8 mouse cellular contexts compared by ENCODE assay signal in the genomic region with DNA sequence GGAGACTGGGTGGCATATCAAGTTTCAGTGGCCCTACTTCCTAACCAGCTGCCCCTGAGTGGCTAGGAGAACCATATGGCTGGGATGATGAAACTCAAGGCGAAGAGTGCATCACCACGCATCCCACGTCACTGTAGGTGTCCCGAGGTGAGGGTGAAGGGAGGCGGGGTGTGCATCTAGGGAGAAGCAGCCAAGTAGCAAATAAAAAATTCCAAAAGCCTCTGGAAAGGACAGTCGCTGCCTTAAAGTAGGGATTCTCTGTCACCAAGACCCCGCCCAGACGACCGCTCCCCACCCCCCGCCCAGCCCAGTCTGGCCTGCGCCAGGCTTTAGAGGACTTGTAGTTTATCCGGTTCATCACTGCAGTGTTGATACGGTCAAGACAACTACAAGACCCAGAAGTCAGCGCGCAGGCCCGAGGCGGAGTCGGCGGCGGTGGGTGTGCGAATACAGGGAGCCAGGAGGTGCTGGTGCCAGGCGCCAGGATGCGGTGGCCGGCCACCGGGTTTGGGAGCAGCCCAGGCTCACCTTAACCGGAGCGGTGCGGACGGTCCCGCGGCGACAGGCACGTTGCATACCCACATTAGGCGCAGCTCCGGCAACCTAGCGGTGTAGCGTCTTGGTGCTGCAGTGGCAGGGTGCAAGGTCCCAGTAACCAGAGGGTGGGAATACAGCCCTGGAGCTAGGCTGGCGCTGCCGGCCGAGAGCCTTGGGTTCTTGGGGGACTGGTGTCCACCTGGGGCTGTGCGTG. TPM values are rescaled to one million over a fixed set of nuclear protein-coding genes. Genes with fewer than 3 reads are reported as not detected.
DNase-seq lines count a peak whose midpoint lies in the region; ATAC-seq and TF ChIP-seq lines count a peak whose summit lies in the region.

Gene Gpt2, plus strand, starts transcription at position 452 of the 751 bp plus-strand sequence.

- peak within 1 kb of the TSS; percentile 76 for H3K4me3 ChIP-seq in forebrain, postnatal 0 days (ENCODE audit: low read depth, low read length)
- peak within 1 kb of the TSS; percentile 62 for H3K4me3 ChIP-seq in lung, embryonic 15.5 days

- H3K9me3 ChIP-seq in forebrain, postnatal 0 days (ENCODE audit: low read length) = no peaks in the 10 kb centered on the region
- H3K9me3 ChIP-seq in lung, embryonic 15.5 days = no peaks in the 10 kb centered on the region

- peak within 1 kb of the TSS; percentile 76 for H3K27ac ChIP-seq in forebrain, postnatal 0 days (ENCODE audit: low read depth, low read length)
- H3K27ac ChIP-seq in lung, embryonic 15.5 days = peak within 1 kb of the TSS; percentile 61

- 1% methylated on average over 41 of the region's 41 CpGs for WGBS in forebrain, postnatal 0 days
- under 1% methylated on average over 41 of the region's 41 CpGs for WGBS in lung, embryonic 15.5 days

- 0 out of 2 replicates have a peak, but pooled peaks cover 3% of the 10 kb centered on the region for H3K36me3 ChIP-seq in forebrain, postnatal 0 days (ENCODE audit: insufficient read depth)
- no peaks in the 10 kb centered on the region for H3K36me3 ChIP-seq in lung, embryonic 15.5 days

- TF ChIP-seq CTCF in forebrain, postnatal 0 days (IDR thresholded peaks at IDR 0.05; ENCODE audit: low read depth) = peak; percentile 43

- no peaks in the 10 kb centered on the region for H3K27me3 ChIP-seq in forebrain, postnatal 0 days (ENCODE audit: insufficient read depth, low read length)
- H3K27me3 ChIP-seq in lung, embryonic 15.5 days = no peaks in the 10 kb centered on the region

- peak within 1 kb of the TSS; percentile 69 for H3K9ac ChIP-seq in forebrain, postnatal 0 days
- H3K9ac ChIP-seq in lung, embryonic 15.5 days = peak within 1 kb of the TSS; percentile 76

- peak; percentile 100 for ATAC-seq in forebrain, postnatal 0 days
- ATAC-seq in lung, embryonic 15.5 days (ENCODE audit: borderline replicate concordance, extremely low read depth, low FRiP score, low TSS enrichment) = peak; percentile 99

- peak within 1 kb of the TSS; percentile 79 for H3K4me2 ChIP-seq in forebrain, postnatal 0 days (ENCODE audit: low read depth)
- peak within 1 kb of the TSS; percentile 99 for H3K4me2 ChIP-seq in lung, embryonic 15.5 days

- peaks cover 8% of the 10 kb centered on the region; the same call in 1 of the 2 replicates for H3K4me1 ChIP-seq in forebrain, postnatal 0 days (ENCODE audit: insufficient read depth)
- H3K4me1 ChIP-seq in lung, embryonic 15.5 days = peaks cover 17% of the 10 kb centered on the region

- peak; percentile 97 for DNase-seq in ES-CJ7 (ENCODE audit: low read depth, low spot score)
- DNase-seq in cerebellum, adult 11 months = peak; percentile 92
- peak; percentile 94 for DNase-seq in forebrain, postnatal 0 days
- peak; percentile 92 for DNase-seq in heart, postnatal 4 days
- DNase-seq in layer of hippocampus, adult 8-10 months (ENCODE audit: low spot score in 2 of 2) = peak; percentile 94
- peak; percentile 90 for DNase-seq in ovary, adult 18-20 months (ENCODE audit: low spot score)
- peak; percentile 85 for DNase-seq in thymus, postnatal 0 days (ENCODE audit: low spot score)

RNA-seq across cellular contexts. Expression of gene Gpt2, which starts in this region (rescaled TPM):
- 50.2 and 51.5 TPM in 2 replicates for total RNA-seq in forebrain, postnatal 0 days (2014; rRNA removed)
- 18.8 and 24.5 TPM in 2 replicates for polyA plus RNA-seq in forebrain, postnatal 0 days (2015; fragmentation: Nextera tagmentation; extraction: Ambion mirVana)
- 1 to 10 TPM; 8.5 to 9.2 TPM for total RNA-seq in heart, postnatal 4 days (2021)
- 10 to 100 TPM; 69.2 to 87.2 (median 74.1) TPM for total RNA-seq in layer of hippocampus, adult 8-10 months (2022)
- polyA plus RNA-seq in lung, embryonic 15.5 days (2015; fragmentation: Nextera tagmentation; extraction: Ambion mirVana) = 18.1 and 18.6 TPM in 2 replicates
- polyA plus RNA-seq in thymus, postnatal 0 days (2015; fragmentation: Nextera tagmentation; extraction: Ambion mirVana) = 5.1 and 5.3 TPM in 2 replicates

Comparison
In these comparisons a context has a peak if more than half of its experiments do, and no peak if none do; other contexts are left out.
1. Peak in every context shown above with its lines: DNase-seq, ATAC-seq, H3K4me3 ChIP-seq and H3K27ac ChIP-seq.